Mouse (Mus musculus) B cell, adult 62 days (primary cell): ENCODE measurements around the gene Klra3. TPM values are rescaled to one million over a fixed set of nuclear protein-coding genes. Genes with fewer than 3 reads are reported as not detected.

Experiments
- total RNA-seq: library from RNA; stranded (reverse); gene quantifications from 4 replicates; pipeline ENCODE4 v1.2.4, GENCODE M21; 2023

Klra3 gene
- 0.48 to 0.97 TPM (median 0.75 TPM) in 4 replicates for total RNA-seq

DNA sequence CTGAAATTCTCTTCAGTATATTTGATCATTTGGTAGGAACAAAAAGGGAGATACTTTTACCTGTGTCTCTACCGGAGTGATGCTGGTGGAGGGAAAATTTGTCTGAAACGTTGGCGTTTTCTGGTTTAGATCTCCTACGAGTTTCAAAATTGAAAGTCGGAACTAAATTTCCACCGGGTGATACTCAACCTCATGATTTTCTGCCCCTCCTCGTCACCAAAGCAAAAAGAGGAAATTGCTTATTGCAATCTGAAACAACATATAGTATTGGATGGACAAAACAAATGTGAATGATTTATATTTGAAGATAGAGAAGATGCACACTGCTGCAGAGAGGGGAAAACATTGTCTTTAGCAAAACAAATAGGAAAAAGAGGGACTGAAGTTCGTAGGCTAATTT is at the start of gene Klra3:
Gene Klra3, minus strand, starts transcription at position 164 of the 400 bp plus-strand sequence.

GRCm38 (mm10) chr6:130386750-130387149 is 49.4 kb upstream of the Klra3 start, which contains the start of gene Klra1:
Gene Klra1, minus strand, starts transcription at chr6:130386874.

GRCm38 (mm10) chr6:130281828-130282227 is 55.5 kb downstream of the Klra3 start, which contains the start of gene Klra10:
Gene Klra10, minus strand, starts transcription at chr6:130281928.

Other genes starting within 250 kb of the Klra3 start
- 0.63 to 0.66 TPM in 2 of 4 replicates, not detected in the others for gene Klra8, start 207.7 kb downstream of the Klra3 start, total RNA-seq
- 0.54 TPM in 1 of 4 replicates, not detected in the others for gene Klra9, start 144.5 kb downstream of the Klra3 start, total RNA-seq
- gene Klra7, start 104.3 kb downstream of the Klra3 start, total RNA-seq, result 0.53 TPM in 1 of 4 replicates, not detected in the others
- not detected in 4 replicates for gene Klra10, start 55.6 kb downstream of the Klra3 start, total RNA-seq
- gene Klra1, start 49.3 kb upstream of the Klra3 start, total RNA-seq, result 1.6 to 2.4 TPM (median 2.1 TPM) in 4 replicates